Mouse (Mus musculus): ENCODE data around the gene Tnpo2.

DNA sequence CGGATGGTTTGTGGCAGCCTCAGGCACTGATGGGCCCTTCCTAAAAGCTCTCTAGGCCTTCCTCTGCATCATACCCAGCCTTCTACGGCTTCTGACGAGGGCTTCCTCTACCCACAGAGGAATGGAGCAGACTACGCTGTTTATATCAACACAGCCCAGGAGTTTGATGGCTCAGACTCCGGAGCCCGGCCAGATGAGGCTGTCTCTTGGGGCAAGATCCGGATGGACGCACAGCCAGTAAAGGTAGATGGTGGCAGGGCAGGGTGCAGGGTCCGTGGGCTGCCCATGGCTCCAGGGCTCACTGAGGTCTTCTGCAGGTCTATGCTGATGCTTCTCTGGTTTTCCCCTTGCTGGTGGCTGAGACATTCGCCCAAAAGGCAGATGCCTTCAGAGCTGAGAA, 37.9 kb downstream of the Tnpo2 start:
- TF ChIP-seq CTCF (IDR thresholded peaks at IDR 0.05 in 2 of 3, conservative IDR thresholded peaks at IDR 0.05 in 1 of 3; ENCODE audit: control insufficient read depth in 1 of 3, insufficient read depth in 1 of 3, low read depth in 2 of 3, low read length in 3 of 3, poor library complexity in 1 of 3, severe bottlenecking in 1 of 3) (no peak), POLR2A (IDR thresholded peaks at IDR 0.05; ENCODE audit: control insufficient read depth in 1 of 2, insufficient read depth in 1 of 2, low read depth in 1 of 2, low read length in 2 of 2, poor library complexity in 1 of 2) (no peak), TCF12 (IDR thresholded peaks at IDR 0.05; ENCODE audit: low read depth, low read length) (no peak), POLR2AphosphoS5 (IDR thresholded peaks at IDR 0.05; ENCODE audit: borderline replicate concordance, low read depth, low read length) (no peak), NELFE (IDR thresholded peaks at IDR 0.05; ENCODE audit: low read depth, low read length) (no peak), HCFC1 (IDR thresholded peaks at IDR 0.05; ENCODE audit: low read depth, low read length) (no peak), ZNF384 (IDR thresholded peaks at IDR 0.05; ENCODE audit: low read depth, low read length) (no peak)
